Mouse (Mus musculus): ENCODE measurements at regions not wholly inside any gene's neighbourhood (a gene's known extent, or its start where the extent isn't known, plus 50 kb on each side); places are given as distances from the start of the nearest gene placed in this dataset.

DNA sequence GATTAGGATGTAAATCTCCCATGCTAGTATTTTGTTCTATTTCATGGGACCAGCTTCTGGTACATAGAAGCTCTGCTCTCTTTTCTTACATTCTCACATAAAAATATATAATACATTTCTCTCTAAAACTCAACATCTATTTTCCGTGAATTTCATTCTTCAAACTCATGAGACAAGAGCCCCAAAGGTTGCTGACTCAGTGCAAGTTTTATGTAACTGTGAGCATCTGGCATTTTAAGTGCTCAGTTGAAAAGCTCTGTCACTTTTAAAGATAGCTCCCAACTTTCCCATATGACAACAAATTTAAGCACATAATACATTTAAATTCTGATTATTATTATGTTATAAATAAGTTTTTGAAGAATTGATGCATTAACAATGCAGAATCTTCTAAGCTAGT lies 268.5 kb downstream of the AW209491 start:
- Histone ChIP-seq H3K27ac (ENCODE audit: low read depth, low read length) (no peak overlapping the region), H3K36me3 (ENCODE audit: control insufficient read depth, insufficient read depth, low read length) (no peaks in the 10 kb centered on the region), H3K9me3 (ENCODE audit: control insufficient read depth, low read length) (no peaks in the 10 kb centered on the region), H3K9ac (ENCODE audit: low read depth, low read length) (no peak overlapping the region), H3K4me1 (ENCODE audit: control insufficient read depth, insufficient read depth, low read length) (no peaks in the 10 kb centered on the region), H3K4me2 (replicated peaks; ENCODE audit: low read depth, low read length) (no peak overlapping the region), H3K4me3 (ENCODE audit: low read length) (no peak overlapping the region), H3K27me3 (ENCODE audit: control insufficient read depth, insufficient read depth, low read length) (no peaks in the 10 kb centered on the region)
- no peak for ATAC-seq (ENCODE audit: low FRiP score, low TSS enrichment)
- 79% methylated on average over 1 of the region's 1 CpGs for WGBS

DNA sequence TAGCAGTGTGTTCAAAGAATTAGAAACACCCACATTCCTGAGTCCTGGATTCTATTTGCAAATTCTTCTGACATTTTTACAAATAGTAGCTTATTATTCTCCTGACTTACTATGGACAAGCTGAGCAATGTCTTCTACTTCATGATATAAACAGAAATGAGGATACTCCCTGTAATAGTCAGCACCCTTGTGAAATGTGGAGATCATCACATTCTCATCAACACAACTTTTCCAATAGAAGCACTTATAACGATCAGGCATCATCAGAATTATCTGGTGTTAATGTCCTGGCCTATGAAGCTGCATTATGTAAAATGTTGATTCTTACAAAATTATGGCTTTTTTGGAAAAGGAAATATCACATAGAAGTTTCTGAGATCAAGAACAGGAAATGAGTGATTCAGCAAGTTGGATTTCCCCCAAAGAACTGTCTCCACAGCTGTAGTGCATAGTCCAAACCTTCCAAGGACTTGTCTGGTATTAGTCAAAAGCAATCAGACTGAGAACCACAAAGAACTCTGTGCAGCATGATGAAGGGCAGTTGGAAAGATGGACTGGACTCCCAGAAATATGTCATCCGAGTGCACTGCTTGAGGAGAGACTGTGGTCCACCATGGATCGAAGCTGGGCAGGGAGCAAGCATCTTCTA lies 300.3 kb downstream of the AW209491 start:
- Histone ChIP-seq H3K4me2 (replicated peaks; ENCODE audit: low read depth, low read length) (no peak overlapping the region), H3K4me3 (ENCODE audit: low read length) (no peak overlapping the region), H3K36me3 (ENCODE audit: control insufficient read depth, insufficient read depth, low read length) (no peaks in the 10 kb centered on the region), H3K9me3 (ENCODE audit: control insufficient read depth, low read length) (no peaks in the 10 kb centered on the region), H3K4me1 (ENCODE audit: control insufficient read depth, insufficient read depth, low read length) (no peaks in the 10 kb centered on the region), H3K27me3 (ENCODE audit: control insufficient read depth, insufficient read depth, low read length) (no peaks in the 10 kb centered on the region), H3K9ac (ENCODE audit: low read depth, low read length) (no peak overlapping the region), H3K27ac (ENCODE audit: low read depth, low read length) (no peak overlapping the region)
- 81% methylated on average over 3 of the region's 3 CpGs for WGBS
- ATAC-seq (ENCODE audit: low FRiP score, low TSS enrichment): no peak

DNA sequence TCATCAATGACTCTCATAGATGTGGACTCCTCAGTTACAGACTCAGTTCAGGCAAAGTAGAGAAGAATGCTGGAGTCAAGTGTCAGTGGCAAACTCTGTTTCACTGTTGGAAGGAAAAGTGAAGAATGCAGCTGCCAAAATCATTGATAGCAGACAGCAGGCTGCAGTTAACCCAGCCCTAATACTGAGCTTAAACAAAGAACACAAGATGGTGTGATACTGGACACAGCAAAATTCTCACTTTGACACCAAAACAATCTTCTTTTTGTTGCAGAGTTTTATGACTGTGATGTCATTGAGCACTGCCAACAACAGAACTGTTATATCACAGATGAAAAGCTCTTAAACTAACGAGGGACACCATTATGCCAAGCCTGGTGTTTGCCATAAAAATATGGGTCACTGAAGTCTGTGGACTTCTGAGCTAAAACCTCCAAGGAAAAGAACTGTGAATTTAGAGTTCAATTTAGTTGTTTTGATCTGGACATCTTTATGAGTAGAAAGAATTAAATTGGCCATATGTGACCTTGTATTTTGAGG lies 336.3 kb downstream of the AW209491 start:
- Histone ChIP-seq H3K9me3 (ENCODE audit: control insufficient read depth, low read length) (no peaks in the 10 kb centered on the region), H3K9ac (ENCODE audit: low read depth, low read length) (no peak overlapping the region), H3K27ac (ENCODE audit: low read depth, low read length) (no peak overlapping the region), H3K36me3 (ENCODE audit: control insufficient read depth, insufficient read depth, low read length) (no peaks in the 10 kb centered on the region), H3K4me1 (ENCODE audit: control insufficient read depth, insufficient read depth, low read length) (no peaks in the 10 kb centered on the region), H3K4me3 (ENCODE audit: low read length) (no peak overlapping the region), H3K4me2 (replicated peaks; ENCODE audit: low read depth, low read length) (no peak overlapping the region), H3K27me3 (ENCODE audit: control insufficient read depth, insufficient read depth, low read length) (no peaks in the 10 kb centered on the region)
- no peak for ATAC-seq (ENCODE audit: low FRiP score, low TSS enrichment)
- 49% methylated on average over 1 of the region's 1 CpGs for WGBS

DNA sequence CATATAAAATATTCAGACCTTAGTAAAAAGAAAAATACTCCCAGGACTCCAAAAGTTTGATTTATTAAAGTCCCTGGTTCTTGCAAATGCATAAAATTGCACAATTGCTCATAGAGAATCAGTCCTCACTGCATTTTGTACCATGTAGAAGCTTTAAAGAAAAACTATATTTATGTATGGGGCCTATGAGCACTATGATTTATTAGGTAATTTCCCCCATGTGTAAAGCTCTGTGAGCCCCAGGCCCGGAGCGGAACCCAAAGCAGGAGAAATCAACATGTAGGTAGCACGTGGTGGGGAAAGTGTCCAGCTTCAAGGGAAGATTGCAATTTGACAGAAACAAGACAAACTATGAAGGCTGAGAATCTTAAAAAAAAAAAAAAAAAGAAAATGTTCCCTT lies 372.7 kb downstream of the AW209491 start:
- Histone ChIP-seq H3K4me1 (ENCODE audit: control insufficient read depth, insufficient read depth, low read length) (no peaks in the 10 kb centered on the region), H3K27me3 (ENCODE audit: control insufficient read depth, insufficient read depth, low read length) (no peaks in the 10 kb centered on the region), H3K4me3 (ENCODE audit: low read length) (no peak overlapping the region), H3K4me2 (replicated peaks; ENCODE audit: low read depth, low read length) (no peak overlapping the region), H3K9me3 (ENCODE audit: control insufficient read depth, low read length) (no peaks in the 10 kb centered on the region), H3K9ac (ENCODE audit: low read depth, low read length) (no peak overlapping the region), H3K27ac (ENCODE audit: low read depth, low read length) (no peak overlapping the region), H3K36me3 (ENCODE audit: control insufficient read depth, insufficient read depth, low read length) (no peaks in the 10 kb centered on the region)
- 55% methylated on average over 3 of the region's 3 CpGs for WGBS
- no peak for ATAC-seq (ENCODE audit: low FRiP score, low TSS enrichment)

DNA sequence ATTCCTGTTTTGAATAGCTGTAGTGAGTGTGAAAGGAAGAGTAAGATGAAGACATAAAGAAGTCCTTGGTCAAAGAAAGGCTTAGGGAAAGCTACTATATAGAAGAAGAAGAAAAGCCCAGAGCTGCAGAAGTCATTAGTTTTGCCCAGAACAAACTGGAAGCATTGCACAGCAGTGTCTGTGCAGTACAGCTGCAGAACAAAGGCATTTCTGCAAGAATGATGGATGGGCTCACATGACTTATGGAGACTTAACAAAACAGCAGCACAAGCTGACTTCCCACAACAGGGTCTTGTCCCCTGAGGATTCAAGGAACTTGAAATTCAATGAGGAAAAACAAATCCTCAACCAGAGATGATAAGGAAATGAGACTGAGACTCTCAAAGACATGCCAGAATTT lies 381.7 kb downstream of the AW209491 start:
- ATAC-seq (ENCODE audit: low FRiP score, low TSS enrichment): peak; percentile 94
- Histone ChIP-seq H3K27ac (ENCODE audit: low read depth, low read length) (no peak overlapping the region), H3K9ac (ENCODE audit: low read depth, low read length) (no peak overlapping the region), H3K4me3 (ENCODE audit: low read length) (no peak overlapping the region), H3K27me3 (ENCODE audit: control insufficient read depth, insufficient read depth, low read length) (no peaks in the 10 kb centered on the region), H3K36me3 (ENCODE audit: control insufficient read depth, insufficient read depth, low read length) (no peaks in the 10 kb centered on the region), H3K4me1 (ENCODE audit: control insufficient read depth, insufficient read depth, low read length) (no peaks in the 10 kb centered on the region), H3K9me3 (ENCODE audit: control insufficient read depth, low read length) (no peaks in the 10 kb centered on the region), H3K4me2 (replicated peaks; ENCODE audit: low read depth, low read length) (no peak overlapping the region)

DNA sequence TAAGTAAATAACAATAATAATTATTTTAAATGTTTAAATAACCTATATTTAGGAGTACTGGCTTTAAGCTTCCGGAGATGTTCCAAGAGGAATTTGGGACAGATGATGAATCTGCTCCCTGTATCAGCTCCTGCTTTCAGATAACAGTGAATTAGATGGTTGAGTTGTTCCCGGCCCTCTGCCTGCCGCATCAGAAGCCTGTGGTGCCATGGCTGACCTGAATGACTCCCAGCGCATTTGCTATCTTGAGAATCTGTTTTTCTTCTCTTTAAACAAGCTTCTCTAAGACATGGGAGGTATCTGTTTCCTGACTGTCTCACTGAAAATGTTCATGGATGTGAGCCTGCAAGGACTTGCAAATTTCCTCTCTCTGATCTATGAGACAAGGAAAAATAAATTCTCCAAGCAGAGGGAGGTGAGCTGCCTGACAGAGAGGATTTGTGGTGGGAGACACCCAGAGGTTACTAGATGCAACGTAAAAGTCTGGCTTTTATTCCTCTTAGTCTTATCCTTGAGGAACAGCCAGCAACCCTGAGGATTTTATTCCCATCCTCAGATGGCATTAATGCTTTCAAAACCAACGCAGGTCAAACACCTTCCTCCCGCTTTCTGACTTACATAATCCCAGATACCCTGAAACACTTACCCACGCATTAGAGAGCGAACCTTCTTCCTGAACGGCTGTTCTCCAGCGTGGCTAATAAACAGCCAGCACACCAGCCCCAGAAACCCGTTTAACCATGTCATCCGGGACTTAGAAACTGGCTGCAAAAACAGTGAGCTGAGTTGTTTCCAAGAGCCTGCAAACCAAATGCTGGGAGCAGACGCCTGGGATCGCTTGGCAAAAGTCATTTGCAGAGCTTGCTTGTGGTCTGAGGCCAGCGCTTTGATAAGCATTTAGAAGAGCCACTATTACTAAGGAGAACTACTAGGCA lies 389.1 kb downstream of the AW209491 start:
- no peak overlapping the region for H3K27ac ChIP-seq (ENCODE audit: low read depth, low read length)
- ATAC-seq (ENCODE audit: low FRiP score, low TSS enrichment): peak; percentile 79; the same call in 1 of the 2 replicates
- H3K4me2 ChIP-seq (replicated peaks; ENCODE audit: low read depth, low read length): no peak overlapping the region; the same call in 1 of the 2 replicates
- 0 out of 2 replicates have a peak, but pooled peaks cover 3% of the 10 kb centered on the region for H3K4me1 ChIP-seq (ENCODE audit: control insufficient read depth, insufficient read depth, low read length)
- WGBS: 26% methylated on average over 16 of the region's 16 CpGs
- H3K9ac ChIP-seq (ENCODE audit: low read depth, low read length): no peak overlapping the region
- H3K27me3 ChIP-seq (ENCODE audit: control insufficient read depth, insufficient read depth, low read length): no peaks in the 10 kb centered on the region
- no peaks in the 10 kb centered on the region for H3K36me3 ChIP-seq (ENCODE audit: control insufficient read depth, insufficient read depth, low read length)
- H3K9me3 ChIP-seq (ENCODE audit: control insufficient read depth, low read length): no peaks in the 10 kb centered on the region
- no peak overlapping the region for H3K4me3 ChIP-seq (ENCODE audit: low read length)

DNA sequence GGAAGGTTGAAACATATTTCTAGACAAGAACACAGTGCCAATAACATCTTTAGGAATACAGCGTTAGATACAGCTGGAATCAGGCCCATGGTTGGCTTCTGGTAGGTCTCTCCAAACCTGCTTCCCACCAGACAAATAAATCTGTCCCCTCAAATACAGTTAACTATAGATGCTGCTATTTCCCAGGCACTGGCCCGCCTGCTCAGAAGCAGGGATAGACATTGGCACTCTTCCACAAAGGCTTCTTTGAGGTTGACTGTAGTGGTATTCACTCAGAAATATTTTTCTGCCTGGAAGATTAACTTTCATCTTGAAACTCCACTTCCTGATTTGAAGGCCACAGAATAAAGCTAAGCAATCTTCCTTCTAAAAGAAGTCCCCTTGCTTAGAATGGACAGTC lies 396.6 kb downstream of the AW209491 start:
- no peak overlapping the region for H3K4me2 ChIP-seq (replicated peaks; ENCODE audit: low read depth, low read length)
- no peaks in the 10 kb centered on the region for H3K27me3 ChIP-seq (ENCODE audit: control insufficient read depth, insufficient read depth, low read length)
- WGBS: 78% methylated on average over 2 of the region's 2 CpGs
- H3K9ac ChIP-seq (ENCODE audit: low read depth, low read length): no peak overlapping the region
- H3K4me3 ChIP-seq (ENCODE audit: low read length): no peak overlapping the region
- H3K36me3 ChIP-seq (ENCODE audit: control insufficient read depth, insufficient read depth, low read length): no peaks in the 10 kb centered on the region
- no peak overlapping the region for H3K27ac ChIP-seq (ENCODE audit: low read depth, low read length)
- H3K9me3 ChIP-seq (ENCODE audit: control insufficient read depth, low read length): no peaks in the 10 kb centered on the region
- no peaks in the 10 kb centered on the region for H3K4me1 ChIP-seq (ENCODE audit: control insufficient read depth, insufficient read depth, low read length)
- no peak for ATAC-seq (ENCODE audit: low FRiP score, low TSS enrichment)

DNA sequence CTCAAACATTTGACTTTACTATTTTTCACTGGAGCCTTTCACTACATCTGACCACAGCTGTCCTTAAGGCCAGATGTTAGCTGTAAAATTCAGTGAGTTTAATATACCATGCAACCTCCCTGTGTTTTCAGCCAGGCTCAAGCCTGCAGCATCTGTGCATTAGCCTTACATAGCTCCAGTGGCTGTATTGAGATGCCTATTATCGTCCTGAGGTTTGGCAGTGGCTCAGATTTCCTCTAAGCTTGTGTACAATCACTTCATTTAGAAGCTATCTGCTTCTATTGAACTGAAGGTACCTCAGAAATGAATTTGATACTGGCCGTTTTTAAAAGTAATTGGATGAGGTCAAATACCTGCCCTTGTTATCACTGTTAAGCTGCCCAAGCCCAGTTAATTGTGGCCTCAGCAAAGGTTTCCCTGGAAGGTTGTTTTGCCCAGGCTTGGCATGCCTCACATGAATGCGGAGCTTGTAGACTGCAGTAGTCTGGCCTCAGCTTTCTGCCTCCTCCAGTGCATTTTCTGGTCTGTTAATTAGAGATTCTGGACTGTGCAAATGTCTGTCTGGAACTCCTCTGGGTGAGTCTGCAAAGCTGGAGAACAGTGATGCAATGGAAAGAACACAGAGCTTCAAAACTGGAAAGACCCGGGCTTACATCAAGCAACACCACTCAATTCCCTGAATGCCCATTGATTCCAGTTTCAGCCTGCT lies 410.2 kb upstream of the Gli3 start:
- no peaks in the 10 kb centered on the region for H3K9me3 ChIP-seq (ENCODE audit: control insufficient read depth, low read length)
- H3K4me2 ChIP-seq (replicated peaks; ENCODE audit: low read depth, low read length): no peak overlapping the region
- no peak for ATAC-seq (ENCODE audit: low FRiP score, low TSS enrichment)
- H3K27me3 ChIP-seq (ENCODE audit: control insufficient read depth, insufficient read depth, low read length): no peaks in the 10 kb centered on the region
- H3K27ac ChIP-seq (ENCODE audit: low read depth, low read length): no peak overlapping the region
- H3K36me3 ChIP-seq (ENCODE audit: control insufficient read depth, insufficient read depth, low read length): no peaks in the 10 kb centered on the region
- no peak overlapping the region for H3K9ac ChIP-seq (ENCODE audit: low read depth, low read length)
- no peaks in the 10 kb centered on the region for H3K4me1 ChIP-seq (ENCODE audit: control insufficient read depth, insufficient read depth, low read length)
- WGBS: 45% methylated on average over 4 of the region's 4 CpGs
- H3K4me3 ChIP-seq (ENCODE audit: low read length): no peak overlapping the region

Measured in kidney, embryonic 14.5 days (tissue).